Mouse (Mus musculus) thymus, adult 2 months (tissue): ENCODE measurements around the gene Kcnc4.

Experiments used
- CTCF ChIP-seq: fragments of 200-500 bp; IDR thresholded peaks from 2 replicates; pipeline ENCODE4 v1.5.1; 2012; ENCODE audit warnings: mild to moderate bottlenecking, control low read depth, low read length, moderate library complexity, borderline replicate concordance; ENCODE audit not compliant: control insufficient read depth, poor library complexity, insufficient read depth; ENCODE audit errors: extremely low read depth
- POLR2A ChIP-seq: fragments of 200-500 bp; IDR thresholded peaks from 2 replicates; pipeline ENCODE4 v1.6.1; 2012; ENCODE audit warnings: mild to moderate bottlenecking, low read length, control low read depth, moderate library complexity; ENCODE audit not compliant: control insufficient read depth, poor library complexity, insufficient read depth; ENCODE audit errors: extremely low read depth

- TF ChIP-seq CTCF = no peak
- no peak for TF ChIP-seq POLR2A
These were observed 46.4 kb upstream of the Kcnc4 start for GRCm38 (mm10) chr3:107505464-107506367.
